Mouse (Mus musculus) CD8-positive naive resting alpha-beta T cell, adult 2 months (primary cell): ENCODE data around the gene Gm7682.
"Not testable (repeated sequence)": the region's sequence is repeated elsewhere in the genome, so short reads cannot be mapped to it uniquely, and the experiment has no call there.

Source experiments
- DNase-seq, 2 experiments: peaks; one replicate each; pipeline ENCODE4 v3.0.0; 2022; ENCODE audit warnings: low read depth in 2 of 2, low spot score in 2 of 2

Gene Gm7682

DNA sequence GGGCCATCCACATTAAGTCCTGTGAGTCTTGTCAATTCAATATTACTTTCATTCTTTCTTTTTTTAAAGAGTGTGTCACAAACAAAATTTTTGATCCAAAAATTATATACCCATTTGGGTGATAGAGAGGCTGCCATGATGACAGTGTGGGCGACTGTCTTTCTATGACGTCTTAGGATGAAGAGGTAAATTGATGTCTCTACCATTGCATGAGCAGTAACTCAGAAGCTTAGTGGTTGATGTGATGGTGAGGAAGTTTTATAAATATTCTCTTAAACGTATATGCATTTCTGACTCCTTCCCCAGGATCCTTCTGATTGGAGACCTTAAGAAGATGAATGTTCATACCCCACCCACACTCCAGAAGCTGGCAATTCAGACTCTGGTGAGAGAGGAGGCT is at the start of gene Gm7682:
TSS of gene Gm7682 (plus strand) at position 301 of the 400 bp plus-strand sequence.
- not testable (repeated sequence) for DNase-seq
